Mouse (Mus musculus): ENCODE measurements around the gene Gm14419.
"Not testable (repeated sequence)": the region's sequence is repeated elsewhere in the genome, so short reads cannot be mapped to it uniquely, and the experiment has no call there.

DNA sequence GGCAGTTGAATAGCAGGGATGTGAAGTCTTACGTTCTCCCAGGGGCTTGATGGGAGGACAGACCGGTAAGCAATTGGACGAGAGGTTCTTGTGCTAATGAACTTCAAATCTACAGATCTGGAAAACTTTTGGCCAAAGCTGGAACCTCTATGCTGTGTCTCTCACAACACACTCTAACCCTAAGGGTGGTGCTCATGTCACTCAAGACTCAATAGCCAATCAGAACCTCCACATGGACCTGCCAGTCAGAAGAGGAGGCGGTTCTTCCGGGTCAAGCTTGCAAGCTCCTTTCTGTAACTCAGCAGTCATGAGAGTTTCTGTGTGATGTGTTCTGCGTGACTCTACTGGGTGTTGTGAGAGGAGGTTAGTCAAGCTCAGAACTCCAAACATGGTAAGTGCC, at the start of gene Gm14419:
- not testable (repeated sequence) for TF ChIP-seq EP300 (IDR thresholded peaks at IDR 0.05; ENCODE audit: insufficient read depth, low read depth, low read length); CTCF (IDR thresholded peaks at IDR 0.05); POLR2A (IDR thresholded peaks at IDR 0.05; ENCODE audit: insufficient read depth, low read depth, low read length)

All from heart, adult 2 months (tissue).